Mouse (Mus musculus): ENCODE measurements around the gene Hist1h2ad. TPM values are rescaled to one million over a fixed set of nuclear protein-coding genes. Genes with fewer than 3 reads are reported as not detected.
"Not testable (repeated sequence)": the region's sequence is repeated elsewhere in the genome, so short reads cannot be mapped to it uniquely, and the experiment has no call there.

The Hist1h2ad gene
- polyA plus RNA-seq, 1 experiment = 12.2 TPM

DNA sequence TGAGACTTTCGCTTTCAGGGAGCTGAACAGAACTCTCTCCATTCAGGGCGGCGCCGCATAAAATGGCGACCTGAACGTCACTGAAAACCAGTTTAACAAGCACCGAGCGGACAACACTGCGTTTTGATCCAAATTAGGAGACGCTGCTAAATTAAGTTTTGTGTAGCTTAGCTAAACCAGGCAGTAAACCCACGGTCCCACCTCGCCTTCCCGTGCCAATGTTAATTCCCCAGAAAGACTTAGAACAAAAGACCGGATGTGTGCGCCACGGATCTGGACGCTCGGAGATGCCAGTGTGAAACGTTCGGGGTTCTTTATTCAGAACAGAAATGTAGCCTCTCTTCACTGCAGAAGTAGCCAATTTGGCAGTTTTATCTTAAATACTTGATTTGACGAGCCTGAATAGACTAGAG is 10.9 kb downstream of the Hist1h2ad start:
- peaks cover 3% of the 10 kb centered on the region; the same call in 1 of the 2 replicates for H3K4me1 ChIP-seq (ENCODE audit: control insufficient read depth, insufficient read depth, insufficient read length)
- no peaks in the 10 kb centered on the region for H3K27me3 ChIP-seq (ENCODE audit: control insufficient read depth, insufficient read depth, low read length)
- H3K27ac ChIP-seq (ENCODE audit: insufficient read depth, low read length) = peak overlapping the region; percentile 97
- no peaks in the 10 kb centered on the region for H3K36me3 ChIP-seq (ENCODE audit: control insufficient read depth, insufficient read depth, low read length)
- TF ChIP-seq CTCF (IDR thresholded peaks at IDR 0.05; ENCODE audit: extremely low read depth, insufficient read depth, insufficient read length, insufficient replicate concordance) = no peak
- peak; percentile 73 for TF ChIP-seq POLR2A (IDR thresholded peaks at IDR 0.05; ENCODE audit: low read depth, low read length)
- under 1% methylated on average over 21 of the region's 21 CpGs for WGBS
- peak overlapping the region; percentile 66 for H3K4me3 ChIP-seq (ENCODE audit: extremely low read depth, insufficient read depth, insufficient read length)
- DNase-seq (ENCODE audit: low read depth in 1 of 2, low spot score in 2 of 2) = peak in 1 of 2 experiments; percentile 74

DNA sequence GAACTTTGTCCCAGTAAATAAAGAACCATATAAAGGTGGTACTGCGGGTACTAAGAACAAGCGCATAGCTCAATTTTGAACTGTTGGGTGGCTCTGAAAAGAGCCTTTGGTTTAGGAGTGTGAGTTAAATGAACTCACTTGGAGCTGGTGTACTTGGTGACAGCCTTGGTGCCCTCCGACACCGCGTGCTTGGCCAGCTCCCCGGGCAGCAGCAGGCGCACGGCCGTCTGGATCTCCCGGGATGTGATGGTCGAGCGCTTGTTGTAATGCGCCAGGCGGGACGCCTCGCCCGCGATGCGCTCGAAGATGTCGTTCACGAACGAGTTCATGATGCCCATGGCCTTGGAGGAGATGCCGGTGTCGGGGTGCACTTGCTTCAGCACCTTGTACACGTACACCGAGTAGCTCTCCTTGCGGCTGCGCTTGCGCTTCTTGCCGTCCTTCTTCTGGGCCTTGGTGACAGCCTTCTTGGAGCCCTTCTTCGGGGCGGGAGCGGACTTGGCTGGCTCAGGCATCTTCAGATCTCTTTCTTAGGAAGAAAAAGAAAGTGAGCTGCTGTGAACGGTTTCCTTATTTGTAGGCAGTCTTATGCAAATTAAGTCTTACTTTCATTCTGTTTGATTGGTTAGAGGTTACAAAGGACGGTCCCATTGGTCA is 11.4 kb downstream of the Hist1h2ad start:
- peak; percentile 81 for TF ChIP-seq POLR2A (IDR thresholded peaks at IDR 0.05; ENCODE audit: low read depth, low read length)
- H3K27me3 ChIP-seq (ENCODE audit: control insufficient read depth, insufficient read depth, low read length); H3K4me1 ChIP-seq (ENCODE audit: control insufficient read depth, insufficient read depth, insufficient read length); H3K36me3 ChIP-seq (ENCODE audit: control insufficient read depth, insufficient read depth, low read length): not testable (repeated sequence)
- under 1% methylated on average over 33 of the region's 36 CpGs for WGBS
- Histone ChIP-seq H3K27ac (ENCODE audit: insufficient read depth, low read length) (peak overlapping the region; percentile 97), H3K4me3 (ENCODE audit: extremely low read depth, insufficient read depth, insufficient read length) (peak overlapping the region; percentile 71)
- peak; percentile 43 to 89 for DNase-seq (ENCODE audit: low read depth in 1 of 2, low spot score in 2 of 2)

DNA sequence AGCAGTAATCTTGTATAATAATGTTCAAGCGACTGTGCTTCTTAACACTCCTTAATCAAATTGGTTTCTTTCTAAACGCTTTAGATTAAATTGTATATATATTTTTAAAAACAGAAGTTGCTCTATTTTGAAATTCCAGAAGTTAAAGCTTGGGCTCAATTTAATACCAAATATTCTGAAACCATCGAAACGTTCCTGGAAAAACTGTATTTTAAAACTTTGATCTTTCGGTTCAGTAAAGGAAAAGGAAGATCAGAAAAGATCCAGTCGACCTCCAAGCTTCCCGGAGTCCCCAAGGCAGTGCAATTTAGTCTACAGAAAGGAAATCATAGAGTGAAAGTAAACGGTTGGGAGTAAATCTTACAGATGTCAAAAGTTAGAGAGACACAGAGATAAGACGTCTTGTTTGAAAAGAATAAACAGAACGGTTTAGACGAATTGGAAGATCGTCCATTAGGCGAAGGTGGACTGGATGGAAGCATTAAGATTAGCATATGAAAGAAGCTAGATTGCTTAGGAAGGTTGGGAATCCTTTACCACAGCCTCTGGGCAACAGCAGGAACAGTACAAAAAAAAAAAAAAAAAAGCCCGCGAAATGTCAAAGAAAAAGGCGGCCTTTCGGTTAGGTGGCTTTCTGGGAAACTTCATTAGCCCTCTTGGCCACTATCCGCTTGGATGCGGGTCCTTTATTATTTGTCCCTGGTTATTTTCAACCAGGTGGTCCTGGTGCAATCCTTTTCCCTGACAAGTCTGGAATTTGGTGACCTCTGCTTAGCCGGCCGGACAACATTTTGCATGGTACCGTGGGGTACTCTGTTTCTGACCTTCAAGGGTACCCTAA is 12.1 kb downstream of the Hist1h2ad start:
- TF ChIP-seq CTCF (IDR thresholded peaks at IDR 0.05; ENCODE audit: extremely low read depth, insufficient read depth, insufficient read length, insufficient replicate concordance) (no peak), POLR2A (IDR thresholded peaks at IDR 0.05; ENCODE audit: low read depth, low read length) (no peak)
- Histone ChIP-seq H3K4me3 (ENCODE audit: extremely low read depth, insufficient read depth, insufficient read length) (peak overlapping the region; percentile 47), H3K4me1 (ENCODE audit: control insufficient read depth, insufficient read depth, insufficient read length) (peaks cover 3% of the 10 kb centered on the region; the same call in 1 of the 2 replicates), H3K36me3 (ENCODE audit: control insufficient read depth, insufficient read depth, low read length) (no peaks in the 10 kb centered on the region), H3K27me3 (ENCODE audit: control insufficient read depth, insufficient read depth, low read length) (no peaks in the 10 kb centered on the region), H3K27ac (ENCODE audit: insufficient read depth, low read length) (peak overlapping the region; percentile 55)
- no peak for DNase-seq (ENCODE audit: low read depth in 1 of 2, low spot score in 2 of 2)
- 4% methylated on average over 22 of the region's 22 CpGs for WGBS

DNA sequence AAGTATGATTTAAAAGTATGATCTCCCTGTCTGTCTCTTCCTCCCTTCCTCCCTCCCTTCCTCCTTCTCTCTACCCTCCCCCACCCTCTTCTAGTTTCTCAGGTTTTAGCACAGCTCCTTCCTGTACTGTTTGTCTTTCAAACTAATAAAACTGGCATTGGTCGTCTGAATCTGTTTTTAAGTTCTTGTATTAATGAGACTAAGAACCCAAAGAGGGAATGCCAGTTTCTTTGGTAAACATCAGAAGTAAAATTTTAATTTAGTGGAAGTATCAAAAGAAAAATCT is 12.7 kb downstream of the Hist1h2ad start:
- TF ChIP-seq POLR2A (IDR thresholded peaks at IDR 0.05; ENCODE audit: low read depth, low read length) (no peak), CTCF (IDR thresholded peaks at IDR 0.05; ENCODE audit: extremely low read depth, insufficient read depth, insufficient read length, insufficient replicate concordance) (no peak)
- peaks cover 3% of the 10 kb centered on the region; the same call in 1 of the 2 replicates for H3K4me1 ChIP-seq (ENCODE audit: control insufficient read depth, insufficient read depth, insufficient read length)
- WGBS = 2% methylated on average over 1 of the region's 1 CpGs
- no peaks in the 10 kb centered on the region for H3K36me3 ChIP-seq (ENCODE audit: control insufficient read depth, insufficient read depth, low read length)
- H3K27me3 ChIP-seq (ENCODE audit: control insufficient read depth, insufficient read depth, low read length) = no peaks in the 10 kb centered on the region
- H3K27ac ChIP-seq (ENCODE audit: insufficient read depth, low read length) = no peak overlapping the region
- DNase-seq (ENCODE audit: low read depth in 1 of 2, low spot score in 2 of 2) = no peak
- H3K4me3 ChIP-seq (ENCODE audit: extremely low read depth, insufficient read depth, insufficient read length) = peak overlapping the region; percentile 47; the same call in 1 of the 2 replicates

DNA sequence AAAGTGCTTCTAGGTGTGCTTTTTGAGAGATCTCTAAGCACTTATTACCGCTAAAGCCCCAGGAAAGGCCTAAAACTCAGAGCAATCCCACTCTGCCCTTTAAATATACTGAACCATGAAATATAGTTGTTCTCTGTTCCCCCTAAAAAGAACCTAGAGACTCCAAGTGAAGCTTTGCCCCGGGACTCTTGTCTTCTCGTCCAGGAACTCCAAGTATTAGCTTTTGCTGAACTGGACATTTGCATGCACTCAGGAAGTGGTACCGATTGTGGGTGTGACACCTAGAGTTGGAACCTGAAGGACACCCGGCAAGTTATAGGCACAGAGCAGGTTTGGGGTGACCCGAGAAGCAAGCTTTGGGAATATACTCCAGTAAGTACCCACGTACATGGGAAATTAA is 17.0 kb downstream of the Hist1h2ad start:
- H3K27ac ChIP-seq (ENCODE audit: insufficient read depth, low read length) = no peak overlapping the region
- H3K4me3 ChIP-seq (ENCODE audit: extremely low read depth, insufficient read depth, insufficient read length) = no peak overlapping the region
- no peaks in the 10 kb centered on the region for H3K27me3 ChIP-seq (ENCODE audit: control insufficient read depth, insufficient read depth, low read length)
- TF ChIP-seq POLR2A (IDR thresholded peaks at IDR 0.05; ENCODE audit: low read depth, low read length) (no peak), CTCF (IDR thresholded peaks at IDR 0.05; ENCODE audit: extremely low read depth, insufficient read depth, insufficient read length, insufficient replicate concordance) (no peak)
- H3K36me3 ChIP-seq (ENCODE audit: control insufficient read depth, insufficient read depth, low read length) = no peaks in the 10 kb centered on the region
- H3K4me1 ChIP-seq (ENCODE audit: control insufficient read depth, insufficient read depth, insufficient read length) = 0 out of 2 replicates have a peak, but pooled peaks cover 2% of the 10 kb centered on the region
- 83% methylated on average over 7 of the region's 7 CpGs for WGBS
- no peak for DNase-seq (ENCODE audit: low read depth in 1 of 2, low spot score in 2 of 2)

DNA sequence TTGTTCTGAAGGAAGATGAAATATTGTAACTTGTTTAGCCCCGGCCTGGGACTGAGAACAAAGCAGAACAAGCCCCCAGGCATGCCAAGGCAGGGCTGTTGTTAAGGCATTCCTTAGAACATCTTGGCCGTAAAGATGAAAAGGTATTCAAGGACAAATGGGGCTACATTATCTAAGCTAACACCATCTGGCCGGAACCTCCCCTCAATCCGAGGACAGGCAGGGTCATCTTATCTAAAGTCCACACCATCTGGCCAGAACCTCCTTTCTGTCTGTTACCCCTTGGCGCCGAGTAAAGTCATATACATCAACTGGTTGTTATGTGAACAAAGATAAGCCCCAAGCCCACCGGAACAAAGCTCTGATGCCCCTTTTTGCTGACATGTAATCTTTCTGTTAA is 17.7 kb downstream of the Hist1h2ad start:
- not testable (repeated sequence) for H3K4me1 ChIP-seq (ENCODE audit: control insufficient read depth, insufficient read depth, insufficient read length); H3K27ac ChIP-seq (ENCODE audit: insufficient read depth, low read length); DNase-seq (ENCODE audit: low read depth in 1 of 2, low spot score in 2 of 2); H3K27me3 ChIP-seq (ENCODE audit: control insufficient read depth, insufficient read depth, low read length); H3K36me3 ChIP-seq (ENCODE audit: control insufficient read depth, insufficient read depth, low read length); H3K4me3 ChIP-seq (ENCODE audit: extremely low read depth, insufficient read depth, insufficient read length)
- 90% methylated on average over 7 of the region's 7 CpGs for WGBS

DNA sequence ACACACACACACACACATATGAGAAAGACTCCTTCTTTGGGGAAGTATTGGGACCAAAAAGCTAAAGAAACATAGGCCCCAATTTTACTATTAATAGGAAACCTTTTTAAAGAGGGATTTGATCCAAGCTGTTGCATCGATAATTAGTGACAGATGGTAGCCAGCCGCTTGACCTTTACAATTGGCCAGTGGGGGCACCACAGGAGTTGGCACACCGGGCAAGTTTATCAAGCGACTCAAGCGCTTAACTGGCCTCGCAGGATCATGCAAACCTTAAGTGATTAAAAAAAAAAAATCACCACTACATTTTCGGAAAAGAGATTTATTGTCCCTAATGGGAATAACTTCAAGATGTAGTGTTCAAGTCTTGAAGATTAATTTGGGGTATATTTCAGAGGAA is 18.4 kb downstream of the Hist1h2ad start:
- Histone ChIP-seq H3K4me1 (ENCODE audit: control insufficient read depth, insufficient read depth, insufficient read length) (0 out of 2 replicates have a peak, but pooled peaks cover 2% of the 10 kb centered on the region), H3K27me3 (ENCODE audit: control insufficient read depth, insufficient read depth, low read length) (no peaks in the 10 kb centered on the region), H3K36me3 (ENCODE audit: control insufficient read depth, insufficient read depth, low read length) (no peaks in the 10 kb centered on the region), H3K27ac (ENCODE audit: insufficient read depth, low read length) (no peak overlapping the region; the same call in 1 of the 2 replicates), H3K4me3 (ENCODE audit: extremely low read depth, insufficient read depth, insufficient read length) (no peak overlapping the region)
- no peak for DNase-seq (ENCODE audit: low read depth in 1 of 2, low spot score in 2 of 2)
- TF ChIP-seq POLR2A (IDR thresholded peaks at IDR 0.05; ENCODE audit: low read depth, low read length) = no peak
- TF ChIP-seq CTCF (IDR thresholded peaks at IDR 0.05; ENCODE audit: extremely low read depth, insufficient read depth, insufficient read length, insufficient replicate concordance) = no peak
- WGBS = 66% methylated on average over 7 of the region's 7 CpGs
